ENCODE assay signal across 21 mouse cellular contexts in genomic region chr2:180020091-180020661, GRCm38 (mm10). TPM values are rescaled to one million over a fixed set of nuclear protein-coding genes. Genes with fewer than 3 reads are reported as not detected.
DNase-seq lines count a peak whose midpoint lies in the region; ATAC-seq and TF ChIP-seq lines count a peak whose summit lies in the region.
"Had no signal": no experiment of that assay in that cellular context is flagged by ENCODE, and none has a peak within 500 bp of the region (broad histone marks: within the 10 kb centered on the region; RNA-seq: fewer than 3 reads in every experiment).

No protein-coding gene starts in this region.

- no peak overlapping the region for H3K4me2 ChIP-seq in midbrain, postnatal 0 days (ENCODE audit: low read depth, low read length, poor library complexity, severe bottlenecking)
- no peak overlapping the region for H3K4me2 ChIP-seq in midbrain, embryonic 13.5 days (replicated peaks)
- H3K4me2 ChIP-seq in hindbrain, embryonic 13.5 days, result no peak overlapping the region
- H3K4me2 ChIP-seq: heart, embryonic 13.5 days; liver, embryonic 11.5 days had no signal

- intact Hi-C loops in gastrocnemius, adult 2 months (cut with DNase I), result loop anchor here (5.0 kb wide), 1 partner anchor 97 kb away; the partner anchor contains the start of gene Osbpl2
- intact Hi-C loops in heart, adult 2 months (cut with DNase I), result no loop called here

- H3K27me3 ChIP-seq in midbrain, postnatal 0 days (ENCODE audit: insufficient read depth, low read length), result peaks cover 4% of the 10 kb centered on the region; the same call in 1 of the 2 replicates
- peaks cover 27% of the 10 kb centered on the region for H3K27me3 ChIP-seq in midbrain, embryonic 13.5 days
- H3K27me3 ChIP-seq in heart, adult 2 months (ENCODE audit: control insufficient read depth, insufficient read depth, low read length), result no peaks in the 10 kb centered on the region
- peaks cover 32% of the 10 kb centered on the region for H3K27me3 ChIP-seq in hindbrain, embryonic 13.5 days

- peak overlapping the region; percentile 82 for H3K27ac ChIP-seq in gastrocnemius, adult 2 months
- H3K27ac ChIP-seq in midbrain, postnatal 0 days (ENCODE audit: low read depth, low read length), result no peak overlapping the region
- H3K27ac ChIP-seq in midbrain, embryonic 13.5 days, result no peak overlapping the region
- H3K27ac ChIP-seq in heart, adult 2 months, result no peak overlapping the region
- H3K27ac ChIP-seq in hindbrain, embryonic 13.5 days, result no peak overlapping the region
- H3K27ac ChIP-seq: heart, embryonic 13.5 days; kidney, postnatal 0 days; limb, embryonic 10.5 days had no signal

- TF ChIP-seq CTCF in gastrocnemius, adult 2 months (IDR thresholded peaks at IDR 0.05), result no peak
- TF ChIP-seq CTCF in midbrain, postnatal 0 days (IDR thresholded peaks at IDR 0.05), result no peak
- TF ChIP-seq CTCF in heart, adult 2 months (IDR thresholded peaks at IDR 0.05), result no peak

- WGBS in midbrain, postnatal 0 days, result 68% methylated on average over 7 of the region's 7 CpGs
- 77% methylated on average over 7 of the region's 7 CpGs for WGBS in midbrain, embryonic 13.5 days
- 65% methylated on average over 7 of the region's 7 CpGs for WGBS in heart, adult 2 months
- 70% methylated on average over 7 of the region's 7 CpGs for WGBS in hindbrain, embryonic 13.5 days

- 0 out of 2 replicates have a peak overlapping the region, but pooled peaks have one; percentile 19 for H3K9ac ChIP-seq in midbrain, postnatal 0 days (replicated peaks; ENCODE audit: low read length, poor library complexity, severe bottlenecking)
- H3K9ac ChIP-seq in midbrain, embryonic 13.5 days (replicated peaks), result no peak overlapping the region
- H3K9ac ChIP-seq in heart, adult 2 months (ENCODE audit: low read depth, low read length), result no peak overlapping the region
- H3K9ac ChIP-seq in hindbrain, embryonic 13.5 days, result no peak overlapping the region
- H3K9ac ChIP-seq: heart, embryonic 13.5 days had no signal

- no peak for ATAC-seq in midbrain, postnatal 0 days (ENCODE audit: low FRiP score)
- no peak for ATAC-seq in midbrain, embryonic 13.5 days
- no peak for ATAC-seq in hindbrain, embryonic 13.5 days (ENCODE audit: low FRiP score)
- ATAC-seq: hindbrain, embryonic 16.5 days had no signal

- H3K79me2 ChIP-seq in heart, adult 2 months (replicated peaks; ENCODE audit: control insufficient read depth, insufficient read depth, low read length), result no peaks in the 10 kb centered on the region

- TF ChIP-seq EP300 in heart, adult 2 months (IDR thresholded peaks at IDR 0.05; ENCODE audit: insufficient read depth, low read depth, low read length), result no peak

- H3K36me3 ChIP-seq in midbrain, postnatal 0 days (ENCODE audit: insufficient read depth, low read length), result no peaks in the 10 kb centered on the region
- H3K36me3 ChIP-seq in midbrain, embryonic 13.5 days, result no peaks in the 10 kb centered on the region
- no peaks in the 10 kb centered on the region for H3K36me3 ChIP-seq in heart, adult 2 months (ENCODE audit: control insufficient read depth, insufficient read depth, low read length)
- H3K36me3 ChIP-seq in hindbrain, embryonic 13.5 days, result no peaks in the 10 kb centered on the region
- H3K36me3 ChIP-seq: heart, embryonic 13.5 days; limb, embryonic 10.5 days had no signal

- peak; percentile 64 for DNase-seq in gastrocnemius, adult 2 months
- no peak for DNase-seq in gastrocnemius, postnatal 10 days
- DNase-seq in midbrain, postnatal 0 days (ENCODE audit: low spot score), result peak; percentile 52
- DNase-seq in cerebellum, adult 9-10 months, result peak; percentile 88
- DNase-seq in telencephalon, adult 2 months (ENCODE audit: low read depth, low spot score), result peak; percentile 44
- no peak for DNase-seq in heart, adult 2 months
- DNase-seq: B cell, adult 2 months; embryo, embryonic 11 days; heart, postnatal 4 days; kidney, adult 11 months; lung, adult 2 months; lung, postnatal 36 days; retina, postnatal 1 day; thymus, postnatal 25 days had no signal

- H3K9me3 ChIP-seq in midbrain, postnatal 0 days (ENCODE audit: low read length), result no peaks in the 10 kb centered on the region
- H3K9me3 ChIP-seq in midbrain, embryonic 13.5 days, result no peaks in the 10 kb centered on the region
- H3K9me3 ChIP-seq in hindbrain, embryonic 13.5 days, result no peaks in the 10 kb centered on the region
- H3K9me3 ChIP-seq: heart, embryonic 13.5 days; limb, embryonic 10.5 days had no signal

- TF ChIP-seq POLR2A in heart, adult 2 months (IDR thresholded peaks at IDR 0.05; ENCODE audit: insufficient read depth, low read depth, low read length), result no peak

- H3K4me3 ChIP-seq in gastrocnemius, adult 2 months, result no peak overlapping the region
- no peak overlapping the region for H3K4me3 ChIP-seq in midbrain, postnatal 0 days (ENCODE audit: low read depth, low read length)
- H3K4me3 ChIP-seq in midbrain, embryonic 13.5 days (replicated peaks), result no peak overlapping the region
- H3K4me3 ChIP-seq in heart, adult 2 months, result no peak overlapping the region
- H3K4me3 ChIP-seq in hindbrain, embryonic 13.5 days, result no peak overlapping the region
- H3K4me3 ChIP-seq: heart, embryonic 13.5 days; limb, embryonic 10.5 days had no signal

- no peaks in the 10 kb centered on the region for H3K4me1 ChIP-seq in midbrain, postnatal 0 days (ENCODE audit: insufficient read depth, low read length)
- H3K4me1 ChIP-seq in midbrain, embryonic 13.5 days (replicated peaks), result peaks cover 6% of the 10 kb centered on the region; the same call in 1 of the 2 replicates
- peaks cover 1% of the 10 kb centered on the region for H3K4me1 ChIP-seq in heart, adult 2 months (ENCODE audit: control insufficient read depth, insufficient read depth, low read length)
- H3K4me1 ChIP-seq in hindbrain, embryonic 13.5 days (replicated peaks), result peaks cover 7% of the 10 kb centered on the region; the same call in 1 of the 2 replicates

RNA-seq across cellular contexts. Expression of gene Lsm14b, which starts 4.6 kb away (rescaled TPM):
- 10 to 100 TPM; 46.2 to 48.3 TPM for total RNA-seq in gastrocnemius, adult 2 months (2021)
- 10 to 100 TPM; 44.1 to 46.2 TPM for total RNA-seq in gastrocnemius, postnatal 10 days (2021)
- total RNA-seq in midbrain, postnatal 0 days (2014; rRNA removed), result 113 and 118 TPM in 2 replicates
- polyA plus RNA-seq in midbrain, postnatal 0 days (2015; fragmentation: Nextera tagmentation; extraction: Ambion mirVana), result 22.0 and 23.6 TPM in 2 replicates
- 20.9 and 24.8 TPM in 2 replicates for polyA plus RNA-seq in midbrain, embryonic 13.5 days (2015; fragmentation: Nextera tagmentation; extraction: Ambion mirVana)
- 10 to 100 TPM; 60.1 to 71.4 TPM for total RNA-seq in heart, adult 2 months (2021)
- 41.2 and 47.6 TPM in 2 replicates for polyA plus RNA-seq in heart, adult 2 months (2012; rRNA removed)
- 22.5 and 23.4 TPM in 2 replicates for polyA plus RNA-seq in hindbrain, embryonic 13.5 days (2015; fragmentation: Nextera tagmentation; extraction: Ambion mirVana)

RNA-seq across cellular contexts. Expression of gene Psma7, which starts 22.1 kb away (rescaled TPM):
- total RNA-seq in gastrocnemius, adult 2 months (2021), result 100 to 1,000 TPM; 135 to 160 TPM
- total RNA-seq in gastrocnemius, postnatal 10 days (2021), result 100 to 1,000 TPM; 169 to 170 TPM
- total RNA-seq in midbrain, postnatal 0 days (2014; rRNA removed), result 197 and 234 TPM in 2 replicates
- polyA plus RNA-seq in midbrain, postnatal 0 days (2015; fragmentation: Nextera tagmentation; extraction: Ambion mirVana), result 584 and 586 TPM in 2 replicates
- 676 and 705 TPM in 2 replicates for polyA plus RNA-seq in midbrain, embryonic 13.5 days (2015; fragmentation: Nextera tagmentation; extraction: Ambion mirVana)
- 100 to 1,000 TPM; 140 to 162 TPM for total RNA-seq in heart, adult 2 months (2021)
- 134 and 139 TPM in 2 replicates for polyA plus RNA-seq in heart, adult 2 months (2012; rRNA removed)
- 665 and 670 TPM in 2 replicates for polyA plus RNA-seq in hindbrain, embryonic 13.5 days (2015; fragmentation: Nextera tagmentation; extraction: Ambion mirVana)

RNA-seq across cellular contexts. Expression of gene Ss18l1, which starts 22.1 kb away (rescaled TPM):
- 1 to 10 TPM; 1.9 to 2.7 TPM for total RNA-seq in gastrocnemius, adult 2 months (2021)
- 1 to 10 TPM; 2.8 to 3.6 TPM for total RNA-seq in gastrocnemius, postnatal 10 days (2021)
- 110 and 111 TPM in 2 replicates for total RNA-seq in midbrain, postnatal 0 days (2014; rRNA removed)
- 49.2 and 52.3 TPM in 2 replicates for polyA plus RNA-seq in midbrain, postnatal 0 days (2015; fragmentation: Nextera tagmentation; extraction: Ambion mirVana)
- polyA plus RNA-seq in midbrain, embryonic 13.5 days (2015; fragmentation: Nextera tagmentation; extraction: Ambion mirVana), result 51.2 and 54.8 TPM in 2 replicates
- total RNA-seq in heart, adult 2 months (2021), result 1 to 10 TPM; 1.9 to 2.0 TPM
- polyA plus RNA-seq in heart, adult 2 months (2012; rRNA removed), result 3.8 and 5.2 TPM in 2 replicates
- polyA plus RNA-seq in hindbrain, embryonic 13.5 days (2015; fragmentation: Nextera tagmentation; extraction: Ambion mirVana), result 52.7 TPM in 2 replicates

RNA-seq across cellular contexts. Expression of gene Taf4, which starts 43.7 kb away (rescaled TPM):
- total RNA-seq in gastrocnemius, adult 2 months (2021), result 10 to 100 TPM; 10.5 to 10.9 TPM
- total RNA-seq in gastrocnemius, postnatal 10 days (2021), result 10 to 100 TPM in 1 of 2 experiments, 1 to 10 TPM in 1; 9.9 to 13.3 TPM
- total RNA-seq in midbrain, postnatal 0 days (2014; rRNA removed), result 11.4 and 15.0 TPM in 2 replicates
- polyA plus RNA-seq in midbrain, postnatal 0 days (2015; fragmentation: Nextera tagmentation; extraction: Ambion mirVana), result 2.2 and 2.9 TPM in 2 replicates
- 4.1 and 4.5 TPM in 2 replicates for polyA plus RNA-seq in midbrain, embryonic 13.5 days (2015; fragmentation: Nextera tagmentation; extraction: Ambion mirVana)
- total RNA-seq in heart, adult 2 months (2021), result 10 to 100 TPM; 16.4 to 20.5 TPM
- polyA plus RNA-seq in heart, adult 2 months (2012; rRNA removed), result 7.4 and 8.6 TPM in 2 replicates
- 3.9 and 4.5 TPM in 2 replicates for polyA plus RNA-seq in hindbrain, embryonic 13.5 days (2015; fragmentation: Nextera tagmentation; extraction: Ambion mirVana)

RNA-seq across cellular contexts. Expression of gene Mtg2, which starts 50.2 kb away (rescaled TPM):
- 10 to 100 TPM; 13.0 to 17.4 TPM for total RNA-seq in gastrocnemius, adult 2 months (2021)
- total RNA-seq in gastrocnemius, postnatal 10 days (2021), result 10 to 100 TPM; 10.4 to 12.1 TPM
- total RNA-seq in midbrain, postnatal 0 days (2014; rRNA removed), result 18.0 and 21.3 TPM in 2 replicates
- polyA plus RNA-seq in midbrain, postnatal 0 days (2015; fragmentation: Nextera tagmentation; extraction: Ambion mirVana), result 27.3 and 29.1 TPM in 2 replicates
- 37.1 and 37.3 TPM in 2 replicates for polyA plus RNA-seq in midbrain, embryonic 13.5 days (2015; fragmentation: Nextera tagmentation; extraction: Ambion mirVana)
- 10 to 100 TPM; 27.1 to 30.8 TPM for total RNA-seq in heart, adult 2 months (2021)
- 23.2 and 32.0 TPM in 2 replicates for polyA plus RNA-seq in heart, adult 2 months (2012; rRNA removed)
- 31.9 and 35.0 TPM in 2 replicates for polyA plus RNA-seq in hindbrain, embryonic 13.5 days (2015; fragmentation: Nextera tagmentation; extraction: Ambion mirVana)

Comparison
In these comparisons a context has a peak if more than half of its experiments do, and no peak if none do; other contexts are left out.
1. DNase-seq: peak in gastrocnemius, adult 2 months (single experiment), midbrain, postnatal 0 days (single experiment), cerebellum, adult 9-10 months (single experiment) and telencephalon, adult 2 months (single experiment); none in gastrocnemius, postnatal 10 days (single experiment) and heart, adult 2 months (0 of 2).
2. RNA of gene Ss18l1, which starts 22.1 kb away (total RNA-seq): 110 to 111 TPM in midbrain, postnatal 0 days; 2.8 to 3.6 TPM in gastrocnemius, postnatal 10 days, 1.9 to 2.7 TPM in gastrocnemius, adult 2 months and 1.9 to 2.0 TPM in heart, adult 2 months; every median in the first group is over 10 times any median in the second.